Mouse (Mus musculus): ENCODE data around the gene Npas2. TPM values are rescaled to one million over a fixed set of nuclear protein-coding genes. Genes with fewer than 3 reads are reported as not detected.
A peak's percentile ranks its signal among the peaks of the same experiment; 100 is the strongest.

Gene Npas2
- 1.2 and 1.3 TPM in 2 replicates for polyA plus RNA-seq (2015; fragmentation: Nextera tagmentation; extraction: Ambion mirVana)

DNA sequence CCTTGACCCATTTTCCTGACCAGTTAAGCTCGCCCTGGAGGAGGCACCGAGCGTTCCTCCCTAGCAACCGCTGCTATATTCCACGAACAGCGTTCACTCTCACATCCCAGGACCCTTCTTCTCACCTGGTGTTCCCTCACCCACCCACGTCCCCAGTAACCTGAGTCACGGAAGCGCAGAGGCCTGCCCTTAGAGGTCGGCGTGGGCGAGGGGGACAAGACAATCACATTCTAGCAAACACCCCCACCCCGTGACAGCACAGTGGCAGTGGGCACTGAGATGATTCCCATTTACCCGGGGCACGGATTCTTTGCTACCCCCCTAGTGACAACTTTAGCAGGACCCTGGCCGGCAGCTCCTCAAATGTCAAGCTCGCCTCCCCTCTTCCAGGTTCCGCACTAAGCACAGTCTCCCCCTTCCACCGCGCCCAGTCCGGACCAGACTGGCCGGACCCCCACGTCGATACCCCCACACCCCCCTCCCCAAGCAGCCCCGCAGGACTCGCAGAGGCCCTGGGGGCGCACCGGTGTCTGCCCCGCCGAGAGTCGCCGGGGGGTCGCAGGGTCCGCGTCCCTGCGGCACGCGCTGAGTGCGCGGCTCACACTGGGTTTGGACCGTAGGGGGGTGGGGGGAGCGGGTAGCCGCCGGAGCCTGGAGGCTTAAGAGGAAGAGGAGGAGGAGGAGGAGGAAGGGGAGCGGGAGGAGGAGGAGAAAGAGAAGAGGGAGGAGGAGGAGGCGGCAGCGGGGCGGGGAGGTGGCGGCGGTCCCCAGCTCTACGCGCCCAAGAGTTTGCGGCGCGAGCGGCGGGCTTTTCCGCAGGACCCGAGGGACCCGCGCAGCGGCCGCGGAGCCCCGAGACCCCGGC, at the start of gene Npas2:
TSS of gene Npas2 (plus strand) at position 735 of the 865 bp plus-strand sequence.
- 1% methylated on average over 42 of the region's 66 CpGs for WGBS

DNA sequence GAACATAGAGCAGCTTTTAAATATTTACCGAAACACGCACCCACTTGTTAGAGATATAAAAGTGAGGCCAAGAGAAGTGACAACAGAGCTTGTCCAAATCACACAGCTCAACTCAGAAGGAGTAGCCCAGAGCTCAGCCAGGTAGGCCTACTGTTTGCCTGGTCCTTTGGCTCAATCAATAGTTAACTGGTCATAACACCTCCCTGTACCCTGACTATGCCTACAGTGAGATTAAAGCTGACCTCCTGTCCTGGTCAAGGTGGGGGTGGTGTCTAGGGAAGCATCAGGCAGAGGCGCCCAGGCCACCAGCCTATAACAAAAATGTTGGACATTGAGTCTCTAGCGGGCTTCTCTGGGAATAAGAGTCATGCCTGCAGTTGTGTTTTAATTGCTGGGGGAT, 36.8 kb upstream of the Npas2 start:
- 95% methylated on average over 4 of the region's 4 CpGs for WGBS

More for the DNA sequence above, at the start of gene Npas2:
- Histone ChIP-seq H3K4me1 (ENCODE audit: control insufficient read depth, insufficient read depth, low read depth, low read length) (peaks cover 23% of the 10 kb centered on the region), H3K4me3 (ENCODE audit: low read length) (peak within 1 kb of the TSS; percentile 54), H3K27ac (ENCODE audit: low read depth, low read length) (no peak within 1 kb of the TSS; the same call in 1 of the 2 replicates), H3K27me3 (replicated peaks; ENCODE audit: control insufficient read depth, insufficient read depth, low read length) (peaks cover 14% of the 10 kb centered on the region), H3K9me3 (ENCODE audit: control insufficient read depth, low read length) (no peaks in the 10 kb centered on the region), H3K4me2 (ENCODE audit: low read length) (peak within 1 kb of the TSS; percentile 100), H3K9ac (ENCODE audit: low read depth, low read length) (peak within 1 kb of the TSS; percentile 62), H3K36me3 (ENCODE audit: control insufficient read depth, insufficient read depth, low read length) (no peaks in the 10 kb centered on the region)
- peak; percentile 34; the same call in 1 of the 2 replicates for ATAC-seq

DNA sequence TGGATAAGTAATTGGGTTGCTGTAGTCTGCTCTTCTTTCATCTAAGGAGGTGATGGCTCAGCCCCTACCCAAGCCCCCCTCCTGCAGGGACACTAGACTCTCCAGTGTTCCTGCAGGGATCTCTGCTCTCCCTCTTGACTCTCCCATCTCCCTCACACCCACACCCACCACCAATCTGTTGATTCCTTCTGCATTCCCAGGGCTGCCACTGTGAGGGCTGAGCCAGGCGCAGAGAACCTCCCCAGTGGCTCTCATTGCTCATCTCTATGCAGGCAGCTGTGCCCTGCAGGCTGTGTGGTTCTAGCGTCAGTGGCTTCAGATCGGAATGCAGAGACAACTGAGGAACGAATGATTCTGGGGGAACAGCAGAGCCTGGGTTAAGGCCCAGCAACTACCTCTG, 33.4 kb upstream of the Npas2 start:
- Histone ChIP-seq H3K4me3 (ENCODE audit: low read length) (no peak overlapping the region), H3K27me3 (replicated peaks; ENCODE audit: control insufficient read depth, insufficient read depth, low read length) (no peaks in the 10 kb centered on the region), H3K9me3 (ENCODE audit: control insufficient read depth, low read length) (no peaks in the 10 kb centered on the region), H3K36me3 (ENCODE audit: control insufficient read depth, insufficient read depth, low read length) (no peaks in the 10 kb centered on the region), H3K27ac (ENCODE audit: low read depth, low read length) (no peak overlapping the region), H3K4me2 (ENCODE audit: low read length) (no peak overlapping the region), H3K9ac (ENCODE audit: low read depth, low read length) (no peak overlapping the region), H3K4me1 (ENCODE audit: control insufficient read depth, insufficient read depth, low read depth, low read length) (no peaks in the 10 kb centered on the region)
- 69% methylated on average over 4 of the region's 4 CpGs for WGBS
- no peak for ATAC-seq

More for the DNA sequence above, 36.8 kb upstream of the Npas2 start:
- no peak for ATAC-seq
- Histone ChIP-seq H3K4me3 (ENCODE audit: low read length) (no peak overlapping the region), H3K27me3 (replicated peaks; ENCODE audit: control insufficient read depth, insufficient read depth, low read length) (no peaks in the 10 kb centered on the region), H3K4me1 (ENCODE audit: control insufficient read depth, insufficient read depth, low read depth, low read length) (no peaks in the 10 kb centered on the region), H3K27ac (ENCODE audit: low read depth, low read length) (no peak overlapping the region), H3K36me3 (ENCODE audit: control insufficient read depth, insufficient read depth, low read length) (no peaks in the 10 kb centered on the region), H3K9ac (ENCODE audit: low read depth, low read length) (no peak overlapping the region), H3K4me2 (ENCODE audit: low read length) (no peak overlapping the region), H3K9me3 (ENCODE audit: control insufficient read depth, low read length) (no peaks in the 10 kb centered on the region)

DNA sequence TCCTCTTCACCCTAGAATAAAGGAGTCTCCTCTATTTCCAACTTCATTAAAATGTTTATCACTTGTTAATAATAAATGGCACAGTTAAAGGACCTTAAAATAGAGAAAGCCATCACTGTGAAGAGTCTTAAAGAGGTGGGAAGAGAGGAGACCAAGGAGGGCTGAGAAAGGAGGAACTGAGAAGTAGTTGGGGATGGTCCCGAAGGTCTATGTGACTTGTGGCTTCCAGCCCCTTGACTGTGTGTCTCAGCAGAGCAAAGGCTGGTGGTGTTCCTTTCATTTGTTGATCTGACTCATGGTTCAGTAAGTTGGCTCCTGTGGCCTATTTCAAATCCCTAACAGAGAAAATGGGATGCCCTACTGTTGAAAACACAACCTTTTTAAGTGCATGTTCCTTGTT, 30.5 kb upstream of the Npas2 start:
- no peaks in the 10 kb centered on the region for H3K4me1 ChIP-seq (ENCODE audit: control insufficient read depth, insufficient read depth, low read depth, low read length)
- no peak overlapping the region for H3K4me3 ChIP-seq (ENCODE audit: low read length)
- H3K27ac ChIP-seq (ENCODE audit: low read depth, low read length): no peak overlapping the region
- no peaks in the 10 kb centered on the region for H3K27me3 ChIP-seq (replicated peaks; ENCODE audit: control insufficient read depth, insufficient read depth, low read length)
- whole genome bisulfite sequencing: 86% methylated on average over 1 of the region's 1 CpGs
- H3K36me3 ChIP-seq (ENCODE audit: control insufficient read depth, insufficient read depth, low read length): no peaks in the 10 kb centered on the region
- H3K9me3 ChIP-seq (ENCODE audit: control insufficient read depth, low read length): no peaks in the 10 kb centered on the region
- H3K4me2 ChIP-seq (ENCODE audit: low read length): no peak overlapping the region
- no peak overlapping the region for H3K9ac ChIP-seq (ENCODE audit: low read depth, low read length)
- no peak for ATAC-seq

DNA sequence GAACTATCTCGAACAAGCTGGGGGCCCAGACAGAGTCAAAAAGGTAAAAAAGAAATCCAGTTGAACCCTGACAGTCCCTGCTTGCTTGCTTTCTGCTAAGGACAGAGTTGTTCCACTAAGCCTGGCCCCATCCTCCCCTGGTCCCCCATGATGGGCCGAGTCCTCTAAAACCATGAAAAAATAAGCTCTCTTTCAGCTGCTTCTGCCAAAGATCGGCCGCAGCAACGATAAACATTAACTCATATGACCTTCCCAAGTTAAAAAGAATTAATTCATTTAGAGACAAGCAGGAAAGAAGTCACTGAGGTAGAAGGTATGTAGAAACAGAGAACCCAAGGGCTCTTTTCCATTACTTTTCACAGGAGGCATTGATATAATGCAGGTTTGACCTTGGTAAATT, 16.8 kb upstream of the Npas2 start:
- Histone ChIP-seq H3K4me3 (ENCODE audit: low read length) (no peak overlapping the region), H3K4me2 (ENCODE audit: low read length) (no peak overlapping the region), H3K36me3 (ENCODE audit: control insufficient read depth, insufficient read depth, low read length) (no peaks in the 10 kb centered on the region), H3K27ac (ENCODE audit: low read depth, low read length) (no peak overlapping the region), H3K27me3 (replicated peaks; ENCODE audit: control insufficient read depth, insufficient read depth, low read length) (no peaks in the 10 kb centered on the region), H3K9ac (ENCODE audit: low read depth, low read length) (no peak overlapping the region), H3K4me1 (ENCODE audit: control insufficient read depth, insufficient read depth, low read depth, low read length) (no peaks in the 10 kb centered on the region), H3K9me3 (ENCODE audit: control insufficient read depth, low read length) (no peaks in the 10 kb centered on the region)
- ATAC-seq: no peak
- WGBS: 90% methylated on average over 5 of the region's 5 CpGs

DNA sequence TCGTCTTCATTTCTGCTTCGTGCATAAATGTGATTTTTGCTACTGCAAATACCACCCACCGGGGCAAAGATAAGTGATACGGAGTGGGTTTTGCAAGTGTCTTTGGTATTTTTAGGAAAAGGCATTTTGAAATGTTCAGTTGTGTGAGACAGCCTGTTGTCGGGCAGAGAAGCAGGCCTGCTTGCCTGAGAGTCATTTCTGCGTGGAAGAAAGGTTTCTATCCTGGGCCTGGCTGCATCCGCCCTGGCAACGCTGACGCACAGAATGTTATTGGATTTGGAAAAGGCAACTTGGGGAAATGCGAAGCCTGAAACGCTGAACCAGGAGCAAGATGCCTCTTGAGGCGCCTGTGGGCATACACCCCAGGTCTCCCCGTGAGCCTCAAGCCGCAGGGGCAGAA, 16.3 kb upstream of the Npas2 start:
- Histone ChIP-seq H3K27ac (ENCODE audit: low read depth, low read length) (no peak overlapping the region), H3K4me3 (ENCODE audit: low read length) (no peak overlapping the region), H3K9ac (ENCODE audit: low read depth, low read length) (no peak overlapping the region), H3K27me3 (replicated peaks; ENCODE audit: control insufficient read depth, insufficient read depth, low read length) (no peaks in the 10 kb centered on the region), H3K4me1 (ENCODE audit: control insufficient read depth, insufficient read depth, low read depth, low read length) (no peaks in the 10 kb centered on the region), H3K9me3 (ENCODE audit: control insufficient read depth, low read length) (no peaks in the 10 kb centered on the region), H3K36me3 (ENCODE audit: control insufficient read depth, insufficient read depth, low read length) (no peaks in the 10 kb centered on the region), H3K4me2 (ENCODE audit: low read length) (no peak overlapping the region)
- 85% methylated on average over 14 of the region's 14 CpGs for WGBS
- ATAC-seq: no peak

DNA sequence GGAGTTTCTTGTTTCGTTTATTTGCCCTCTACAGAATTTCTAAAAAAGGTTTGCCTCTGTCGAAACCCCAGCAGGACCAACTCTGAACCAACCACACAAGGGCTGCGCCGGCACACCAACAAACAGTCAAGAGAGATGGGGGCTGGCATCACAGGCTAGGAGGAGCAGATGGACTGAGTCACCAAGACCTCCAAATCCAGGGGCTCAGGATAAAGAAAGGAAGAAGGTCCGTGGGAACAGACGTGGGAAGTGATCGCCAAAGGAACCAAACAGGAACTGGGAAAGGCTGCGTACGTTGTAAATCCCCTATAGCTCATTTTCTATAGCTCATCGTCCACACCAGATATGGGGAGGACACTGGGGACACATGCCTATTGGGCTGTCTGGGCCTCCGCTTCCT, 13.7 kb upstream of the Npas2 start:
- Histone ChIP-seq H3K9me3 (ENCODE audit: control insufficient read depth, low read length) (no peaks in the 10 kb centered on the region), H3K9ac (ENCODE audit: low read depth, low read length) (no peak overlapping the region), H3K4me2 (ENCODE audit: low read length) (no peak overlapping the region), H3K36me3 (ENCODE audit: control insufficient read depth, insufficient read depth, low read length) (no peaks in the 10 kb centered on the region), H3K4me1 (ENCODE audit: control insufficient read depth, insufficient read depth, low read depth, low read length) (no peaks in the 10 kb centered on the region), H3K27me3 (replicated peaks; ENCODE audit: control insufficient read depth, insufficient read depth, low read length) (no peaks in the 10 kb centered on the region), H3K27ac (ENCODE audit: low read depth, low read length) (no peak overlapping the region), H3K4me3 (ENCODE audit: low read length) (no peak overlapping the region)
- ATAC-seq: no peak
- 93% methylated on average over 11 of the region's 11 CpGs for WGBS

DNA sequence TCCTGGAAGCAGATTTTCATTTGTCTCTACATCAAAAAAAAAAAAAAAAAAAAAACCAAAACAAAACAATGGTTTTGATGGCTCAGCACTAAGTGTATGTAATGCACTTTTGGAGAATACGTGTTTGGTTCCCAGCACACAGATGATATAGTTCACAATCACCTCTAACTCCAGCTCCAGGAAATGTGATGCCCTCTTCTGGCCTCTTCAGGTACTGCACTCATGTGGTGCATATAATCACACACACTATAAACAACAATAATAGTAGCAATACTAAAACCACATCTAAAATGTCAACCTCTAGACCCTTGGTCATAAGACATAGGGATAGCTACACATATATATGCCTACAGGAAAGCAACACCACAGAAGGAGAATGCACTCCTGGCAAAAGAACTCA, 13.0 kb upstream of the Npas2 start:
- 100% methylated on average over 1 of the region's 1 CpGs for WGBS
- no peaks in the 10 kb centered on the region for H3K27me3 ChIP-seq (replicated peaks; ENCODE audit: control insufficient read depth, insufficient read depth, low read length)

DNA sequence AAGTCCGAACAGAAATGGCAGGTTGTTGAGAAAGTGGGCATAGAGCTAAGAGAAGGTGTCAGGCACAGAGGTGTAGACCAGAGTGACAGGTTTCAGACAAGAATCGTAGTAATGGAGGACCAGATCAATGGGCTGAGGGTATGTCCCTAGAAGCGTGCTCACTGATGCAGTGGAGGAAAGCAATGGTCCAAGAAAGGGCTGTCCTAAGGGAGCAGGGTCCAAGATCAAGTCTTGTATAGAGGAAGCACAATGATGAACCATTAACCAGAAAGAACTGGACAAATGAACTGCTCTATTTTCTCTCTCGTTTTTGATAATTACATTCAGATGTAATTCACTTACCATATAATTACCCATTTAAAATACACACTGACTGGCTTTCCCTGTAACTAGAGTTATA, 11.6 kb upstream of the Npas2 start:
- no peak overlapping the region for H3K4me2 ChIP-seq (ENCODE audit: low read length)
- WGBS: 84% methylated on average over 4 of the region's 4 CpGs
- H3K27me3 ChIP-seq (replicated peaks; ENCODE audit: control insufficient read depth, insufficient read depth, low read length): no peaks in the 10 kb centered on the region
- no peak overlapping the region for H3K27ac ChIP-seq (ENCODE audit: low read depth, low read length)
- no peak for ATAC-seq
- H3K9ac ChIP-seq (ENCODE audit: low read depth, low read length): no peak overlapping the region
- H3K9me3 ChIP-seq (ENCODE audit: control insufficient read depth, low read length): no peaks in the 10 kb centered on the region
- H3K4me1 ChIP-seq (ENCODE audit: control insufficient read depth, insufficient read depth, low read depth, low read length): no peaks in the 10 kb centered on the region
- H3K36me3 ChIP-seq (ENCODE audit: control insufficient read depth, insufficient read depth, low read length): no peaks in the 10 kb centered on the region
- no peak overlapping the region for H3K4me3 ChIP-seq (ENCODE audit: low read length)

More for the DNA sequence above, 13.0 kb upstream of the Npas2 start:
- H3K4me3 ChIP-seq (ENCODE audit: low read length): no peak overlapping the region
- H3K9ac ChIP-seq (ENCODE audit: low read depth, low read length): no peak overlapping the region
- H3K9me3 ChIP-seq (ENCODE audit: control insufficient read depth, low read length): no peaks in the 10 kb centered on the region
- H3K27ac ChIP-seq (ENCODE audit: low read depth, low read length): no peak overlapping the region
- no peak for ATAC-seq
- H3K4me1 ChIP-seq (ENCODE audit: control insufficient read depth, insufficient read depth, low read depth, low read length): no peaks in the 10 kb centered on the region
- H3K36me3 ChIP-seq (ENCODE audit: control insufficient read depth, insufficient read depth, low read length): no peaks in the 10 kb centered on the region
- no peak overlapping the region for H3K4me2 ChIP-seq (ENCODE audit: low read length)

Measured in hindbrain, embryonic 16.5 days (tissue).